9 mouse cellular contexts compared by ENCODE assay signal in the genomic region with DNA sequence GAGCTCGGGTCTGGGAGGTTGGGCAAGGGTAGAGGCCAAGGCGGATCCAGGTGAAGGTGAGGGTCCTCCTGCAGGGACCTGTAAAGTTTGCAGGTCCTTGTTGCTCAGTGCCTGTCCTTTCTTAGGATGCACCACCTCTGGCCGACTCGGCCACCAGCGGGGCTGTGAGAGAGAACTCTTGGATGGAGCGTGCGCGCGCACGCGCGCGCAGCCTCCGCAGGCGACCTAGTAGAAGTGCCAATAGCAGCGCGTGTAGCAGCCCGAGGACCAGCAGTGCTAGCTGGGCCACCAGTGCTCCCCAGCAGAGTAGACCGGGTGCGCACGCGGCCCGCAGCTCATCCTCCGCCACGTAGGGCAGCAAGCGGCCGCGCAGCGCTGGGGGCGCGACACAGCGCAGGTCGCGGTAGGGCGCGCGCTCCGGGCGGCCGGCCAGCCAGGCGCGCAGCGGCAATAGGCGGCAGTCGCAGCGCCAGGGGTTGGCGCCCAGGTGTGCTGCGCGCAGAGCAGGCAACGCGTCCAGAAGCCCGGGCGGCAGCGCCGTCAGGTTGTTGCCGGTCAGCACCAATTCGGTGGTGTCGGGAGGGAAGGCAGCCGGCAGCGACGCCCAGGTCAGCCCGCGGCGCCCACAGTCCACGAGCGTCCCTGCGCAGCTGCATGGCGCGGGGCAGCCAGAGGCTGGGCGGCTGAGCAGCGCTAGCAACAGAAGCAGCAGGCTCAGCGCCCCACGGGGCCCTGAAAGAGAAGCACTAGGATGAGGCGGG. TPM values are rescaled to one million over a fixed set of nuclear protein-coding genes. Genes with fewer than 3 reads are reported as not detected.
DNase-seq lines count a peak whose midpoint lies in the region; ATAC-seq and TF ChIP-seq lines count a peak whose summit lies in the region.
"Had no signal": no experiment of that assay in that cellular context is flagged by ENCODE, and none has a peak within 500 bp of the region (broad histone marks: within the 10 kb centered on the region; RNA-seq: fewer than 3 reads in every experiment).

No protein-coding gene starts in this region.

- peak overlapping the region; percentile 79 for H3K4me2 ChIP-seq in forebrain, embryonic 13.5 days
- H3K4me2 ChIP-seq in intestine, embryonic 16.5 days (ENCODE audit: low read depth, low read length), result peak overlapping the region; percentile 93
- H3K4me2 ChIP-seq in midbrain, embryonic 11.5 days, result peak overlapping the region; percentile 44

- DNase-seq in heart, adult 2 months, result peak; percentile 45 to 55
- DNase-seq in heart, adult 8-10 months (ENCODE audit: low spot score), result no peak
- peak; percentile 32 for DNase-seq in adrenal gland, postnatal 25 days
- peak; percentile 91 for DNase-seq in midbrain, embryonic 11.5 days (ENCODE audit: low spot score, missing footprints)
- no peak for DNase-seq in c-Kit-positive CD71-positive TER-119-positive erythroid progenitor cells, embryonic 14.5 days (ENCODE audit: low spot score)
- DNase-seq in natural killer cell, adult 2 months (ENCODE audit: low spot score in 2 of 2), result no peak

- H3K4me1 ChIP-seq in heart, adult 2 months (ENCODE audit: control insufficient read depth, insufficient read depth, low read length), result no peaks in the 10 kb centered on the region; the same call in 1 of the 2 replicates
- H3K4me1 ChIP-seq in forebrain, embryonic 13.5 days, result peaks cover 25% of the 10 kb centered on the region
- H3K4me1 ChIP-seq in intestine, embryonic 16.5 days (ENCODE audit: control insufficient read depth, insufficient read depth, low read length), result peaks cover 20% of the 10 kb centered on the region
- H3K4me1 ChIP-seq in midbrain, embryonic 11.5 days (ENCODE audit: control insufficient read depth, insufficient read depth, low read length), result peaks cover 13% of the 10 kb centered on the region

- H3K27ac ChIP-seq in heart, adult 2 months, result no peak overlapping the region
- no peak overlapping the region for H3K27ac ChIP-seq in forebrain, embryonic 13.5 days
- H3K27ac ChIP-seq in intestine, embryonic 16.5 days (ENCODE audit: low read length), result no peak overlapping the region
- no peak overlapping the region for H3K27ac ChIP-seq in midbrain, embryonic 11.5 days (ENCODE audit: low read depth, low read length)

- TF ChIP-seq CTCF in heart, adult 2 months (IDR thresholded peaks at IDR 0.05), result no peak

- 9% methylated on average over 74 of the region's 74 CpGs for WGBS in heart, adult 2 months
- 1% methylated on average over 72 of the region's 74 CpGs for whole genome bisulfite sequencing in forebrain, embryonic 13.5 days
- 3% methylated on average over 73 of the region's 74 CpGs for WGBS in intestine, embryonic 16.5 days
- WGBS in midbrain, embryonic 11.5 days, result 2% methylated on average over 68 of the region's 74 CpGs

- peak overlapping the region; percentile 39 for H3K4me3 ChIP-seq in heart, adult 2 months
- H3K4me3 ChIP-seq in forebrain, embryonic 13.5 days, result peak overlapping the region; percentile 44
- peak overlapping the region; percentile 56 for H3K4me3 ChIP-seq in intestine, embryonic 16.5 days (ENCODE audit: low read length)
- H3K4me3 ChIP-seq in midbrain, embryonic 11.5 days (ENCODE audit: low read depth, low read length), result peak overlapping the region; percentile 28

- ATAC-seq in forebrain, embryonic 13.5 days, result peak; percentile 28; the same call in 1 of the 2 replicates
- ATAC-seq in intestine, embryonic 16.5 days, result peak; percentile 10; the same call in 1 of the 2 replicates
- ATAC-seq in midbrain, embryonic 11.5 days (ENCODE audit: low FRiP score), result peak; percentile 12; the same call in 1 of the 2 replicates

- H3K9me3 ChIP-seq in forebrain, embryonic 13.5 days (replicated peaks), result no peaks in the 10 kb centered on the region
- H3K9me3 ChIP-seq in intestine, embryonic 16.5 days (ENCODE audit: control insufficient read depth, low read length), result no peaks in the 10 kb centered on the region
- H3K9me3 ChIP-seq in midbrain, embryonic 11.5 days (ENCODE audit: control insufficient read depth, low read length), result no peaks in the 10 kb centered on the region

- peak overlapping the region; percentile 29; the same call in 1 of the 2 replicates for H3K9ac ChIP-seq in heart, adult 2 months (ENCODE audit: low read depth, low read length)
- peak overlapping the region; percentile 55 for H3K9ac ChIP-seq in forebrain, embryonic 13.5 days
- peak overlapping the region; percentile 46; the same call in 1 of the 2 replicates for H3K9ac ChIP-seq in intestine, embryonic 16.5 days (ENCODE audit: low read depth, low read length)
- no peak overlapping the region for H3K9ac ChIP-seq in midbrain, embryonic 11.5 days (ENCODE audit: low read length)

- intact Hi-C loops in heart, adult 2 months (cut with DNase I), result no loop called here

- no peaks in the 10 kb centered on the region for H3K79me2 ChIP-seq in heart, adult 2 months (replicated peaks; ENCODE audit: control insufficient read depth, insufficient read depth, low read length)

- no peak for TF ChIP-seq POLR2A in heart, adult 2 months (IDR thresholded peaks at IDR 0.05; ENCODE audit: insufficient read depth, low read depth, low read length)

- H3K27me3 ChIP-seq in heart, adult 2 months (ENCODE audit: control insufficient read depth, insufficient read depth, low read length), result peaks cover 1% of the 10 kb centered on the region; the same call in 1 of the 2 replicates
- H3K27me3 ChIP-seq in forebrain, embryonic 13.5 days, result peaks cover 86% of the 10 kb centered on the region
- H3K27me3 ChIP-seq in intestine, embryonic 16.5 days (replicated peaks; ENCODE audit: control insufficient read depth, insufficient read depth, low read length), result peaks cover 73% of the 10 kb centered on the region
- peaks cover 89% of the 10 kb centered on the region for H3K27me3 ChIP-seq in midbrain, embryonic 11.5 days (ENCODE audit: control insufficient read depth, insufficient read depth, low read length)

- TF ChIP-seq EP300 in heart, adult 2 months (IDR thresholded peaks at IDR 0.05; ENCODE audit: insufficient read depth, low read depth, low read length), result no peak

- H3K36me3 ChIP-seq in heart, adult 2 months (ENCODE audit: control insufficient read depth, insufficient read depth, low read length), result no peaks in the 10 kb centered on the region
- peaks cover 44% of the 10 kb centered on the region for H3K36me3 ChIP-seq in forebrain, embryonic 13.5 days (ENCODE audit: poor library complexity, severe bottlenecking)
- H3K36me3 ChIP-seq in intestine, embryonic 16.5 days (ENCODE audit: control insufficient read depth, insufficient read depth, low read length), result peaks cover 6% of the 10 kb centered on the region; the same call in 1 of the 2 replicates
- H3K36me3 ChIP-seq in midbrain, embryonic 11.5 days (ENCODE audit: control insufficient read depth, insufficient read depth, low read length), result peaks cover 9% of the 10 kb centered on the region; the same call in 1 of the 2 replicates

RNA-seq across cellular contexts. Expression of gene Gp1bb, which starts 1.4 kb away (rescaled TPM):
- 1 to 10 TPM in 1 of 2 experiments, under 1 TPM in 1; 0.86 to 3.5 TPM for total RNA-seq in heart, adult 2 months (2021)
- polyA plus RNA-seq in heart, adult 2 months (2012; rRNA removed), result 1.3 and 5.6 TPM in 2 replicates
- total RNA-seq in heart, adult 8-10 months (2022), result 1 to 10 TPM in 1 of 4 experiments, under 1 TPM in 3; 0.28 to 1.9 (median 0.36) TPM
- total RNA-seq in adrenal gland, postnatal 25 days (2021), result not detected in 2 replicates
- polyA plus RNA-seq in forebrain, embryonic 13.5 days (2015; fragmentation: Nextera tagmentation; extraction: Ambion mirVana), result 5.1 and 6.0 TPM in 2 replicates
- 1.6 TPM in 2 replicates for polyA plus RNA-seq in intestine, embryonic 16.5 days (2015; fragmentation: Nextera tagmentation; extraction: Ambion mirVana)
- 6.4 and 6.5 TPM in 2 replicates for polyA plus RNA-seq in midbrain, embryonic 11.5 days (2014; fragmentation: Nextera tagmentation; extraction: Ambion mirVana)
- total RNA-seq: CH12.LX had no signal

RNA-seq across cellular contexts. Expression of gene Gm49601, which starts 5.4 kb away (rescaled TPM):
- 1 to 10 TPM; 1.1 TPM for total RNA-seq in heart, adult 2 months (2021)
- 3.1 and 4.9 TPM in 2 replicates for polyA plus RNA-seq in heart, adult 2 months (2012; rRNA removed)
- 1 to 10 TPM in 1 of 4 experiments, under 1 TPM in 3; 0.46 to 2.0 (median 0.66) TPM for total RNA-seq in heart, adult 8-10 months (2022)
- 2.8 and 5.5 TPM in 2 replicates for total RNA-seq in adrenal gland, postnatal 25 days (2021)
- 10.0 and 18.2 TPM in 2 replicates for polyA plus RNA-seq in forebrain, embryonic 13.5 days (2015; fragmentation: Nextera tagmentation; extraction: Ambion mirVana)
- 4.1 and 4.5 TPM in 2 replicates for polyA plus RNA-seq in intestine, embryonic 16.5 days (2015; fragmentation: Nextera tagmentation; extraction: Ambion mirVana)
- polyA plus RNA-seq in midbrain, embryonic 11.5 days (2014; fragmentation: Nextera tagmentation; extraction: Ambion mirVana), result 1.7 and 3.3 TPM in 2 replicates

RNA-seq across cellular contexts. Expression of gene Sept5, which starts 9.0 kb away (rescaled TPM):
- 1 to 10 TPM; 3.2 to 5.6 TPM for total RNA-seq in heart, adult 2 months (2021)
- 7.1 and 7.3 TPM in 2 replicates for polyA plus RNA-seq in heart, adult 2 months (2012; rRNA removed)
- 1 to 10 TPM; 2.2 to 4.1 (median 3.0) TPM for total RNA-seq in heart, adult 8-10 months (2022)
- 8.4 and 11.4 TPM in 2 replicates for total RNA-seq in adrenal gland, postnatal 25 days (2021)
- 115 and 120 TPM in 2 replicates for polyA plus RNA-seq in forebrain, embryonic 13.5 days (2015; fragmentation: Nextera tagmentation; extraction: Ambion mirVana)
- 52.2 and 52.5 TPM in 2 replicates for polyA plus RNA-seq in intestine, embryonic 16.5 days (2015; fragmentation: Nextera tagmentation; extraction: Ambion mirVana)
- 40.7 and 52.0 TPM in 2 replicates for polyA plus RNA-seq in midbrain, embryonic 11.5 days (2014; fragmentation: Nextera tagmentation; extraction: Ambion mirVana)

RNA-seq across cellular contexts. Expression of gene Tbx1, which starts 30.3 kb away (rescaled TPM):
- total RNA-seq in heart, adult 2 months (2021), result 1 to 10 TPM in 1 of 2 experiments, under 1 TPM in 1; 0.68 to 1.1 TPM
- polyA plus RNA-seq in heart, adult 2 months (2012; rRNA removed), result 0.91 and 1.3 TPM in 2 replicates
- 1 to 10 TPM; 1.0 to 2.0 (median 1.1) TPM for total RNA-seq in heart, adult 8-10 months (2022)
- 0.52 TPM in 1 of 2 replicates, not detected in the other for total RNA-seq in adrenal gland, postnatal 25 days (2021)
- 0.39 and 0.56 TPM in 2 replicates for polyA plus RNA-seq in forebrain, embryonic 13.5 days (2015; fragmentation: Nextera tagmentation; extraction: Ambion mirVana)
- 0.09 and 0.55 TPM in 2 replicates for polyA plus RNA-seq in intestine, embryonic 16.5 days (2015; fragmentation: Nextera tagmentation; extraction: Ambion mirVana)
- 0.63 and 0.87 TPM in 2 replicates for polyA plus RNA-seq in midbrain, embryonic 11.5 days (2014; fragmentation: Nextera tagmentation; extraction: Ambion mirVana)

Comparison
In these comparisons a context has a peak if more than half of its experiments do, and no peak if none do; other contexts are left out.
1. DNase-seq: peak in heart, adult 2 months (2 of 2), adrenal gland, postnatal 25 days (single experiment) and midbrain, embryonic 11.5 days (single experiment); none in heart, adult 8-10 months (single experiment), c-Kit-positive CD71-positive TER-119-positive erythroid progenitor cells, embryonic 14.5 days (single experiment) and natural killer cell, adult 2 months (0 of 2).
2. Peak in every context shown above with its lines, with median percentiles within 50 percentile points of each other: H3K4me3 ChIP-seq, ATAC-seq and H3K4me2 ChIP-seq.